Mouse (Mus musculus): ENCODE results near the gene Rfxap.
"Not testable (repeated sequence)": the region's sequence is repeated elsewhere in the genome, so short reads cannot be mapped to it uniquely, and the experiment has no call there.

Rfxap gene

GRCm38 (mm10) chr3:54766811-54767210, 40.8 kb downstream of the Rfxap start:
- DNase-seq (ENCODE audit: low spot score): no peak

GRCm38 (mm10) chr3:54766034-54766433, 41.6 kb downstream of the Rfxap start:
- no peak for DNase-seq (ENCODE audit: low spot score)

- not testable (repeated sequence) for DNase-seq (ENCODE audit: low spot score)
These were observed 42.1 kb downstream of the Rfxap start for GRCm38 (mm10) chr3:54765521-54765920.

GRCm38 (mm10) chr3:54764418-54764817, 43.2 kb downstream of the Rfxap start:
- DNase-seq (ENCODE audit: low spot score): no peak

- DNase-seq (ENCODE audit: low spot score): no peak
These were observed 46.3 kb downstream of the Rfxap start for GRCm38 (mm10) chr3:54761258-54761657.

- DNase-seq (ENCODE audit: low spot score): no peak
These were observed 47.1 kb downstream of the Rfxap start for GRCm38 (mm10) chr3:54760321-54761115.

GRCm38 (mm10) chr3:54759211-54759610, 48.4 kb downstream of the Rfxap start:
- no peak for DNase-seq (ENCODE audit: low spot score)

- no peak for DNase-seq (ENCODE audit: low spot score)
These were observed 50.1 kb downstream of the Rfxap start for GRCm38 (mm10) chr3:54757446-54757845.

GRCm38 (mm10) chr3:54756058-54756457, 51.5 kb downstream of the Rfxap start:
- DNase-seq (ENCODE audit: low spot score): no peak

GRCm38 (mm10) chr3:54755145-54756041, 52.2 kb downstream of the Rfxap start, which contains the start of gene Smad9:
TSS of gene Smad9 (plus strand) at chr3:54755582.
- no peak for DNase-seq (ENCODE audit: low spot score)

- no peak for DNase-seq (ENCODE audit: low spot score)
These were observed 54.2 kb downstream of the Rfxap start for GRCm38 (mm10) chr3:54753411-54753810.
